Mouse (Mus musculus) C2C12 (cell line): ENCODE results near the gene Hecw2.

ENCODE experiments used
- CTCF ChIP-seq: IDR thresholded peaks from one replicate; pipeline ENCODE4 v1.5.1; 2011; ENCODE audit not compliant: control insufficient read depth, insufficient read depth, insufficient read length
- MAX ChIP-seq: IDR thresholded peaks from one replicate; pipeline ENCODE4 v1.6.1; 2011; ENCODE audit warnings: mild to moderate bottlenecking, control low read depth
- MYOG ChIP-seq: IDR thresholded peaks from one replicate; pipeline ENCODE4 v1.6.1; 2011; ENCODE audit not compliant: control insufficient read depth, insufficient read length; ENCODE audit errors: extremely low read depth

- no peak for TF ChIP-seq MAX
- no peak for TF ChIP-seq CTCF
- no peak for TF ChIP-seq MYOG
Measured at GRCm38 (mm10) chr1:53940268-53941017, 254.5 kb downstream of the Hecw2 start.
